Mouse (Mus musculus): ENCODE measurements around the gene Vmn1r84.

Gene Vmn1r84

GRCm38 (mm10) chr7:12369173-12369572 lies at the start of gene Vmn1r84:
Gene Vmn1r84 (minus strand): TSS chr7:12369273.
- DNase-seq (ENCODE audit: low read depth, low spot score): no peak

GRCm38 (mm10) chr7:12329381-12329780 lies 39.7 kb downstream of the Vmn1r84 start, which contains the start of gene Vmn1r83:
Gene Vmn1r83 (minus strand): TSS chr7:12329481.
- no peak for DNase-seq (ENCODE audit: low read depth, low spot score)

All from A20 (cell line).